Mouse (Mus musculus): ENCODE data around the gene Txnrd2. TPM values are rescaled to one million over a fixed set of nuclear protein-coding genes. Genes with fewer than 3 reads are reported as not detected.

Txnrd2 gene
- total RNA-seq, 4 experiments from 2014 or later = 16.5 to 22.7 (median 19.1) TPM

GRCm38 (mm10) chr16:18393595-18393994 is 32.6 kb upstream of the Txnrd2 start:
- DNase-seq (ENCODE audit: low spot score in 2 of 2) = no peak

DNA sequence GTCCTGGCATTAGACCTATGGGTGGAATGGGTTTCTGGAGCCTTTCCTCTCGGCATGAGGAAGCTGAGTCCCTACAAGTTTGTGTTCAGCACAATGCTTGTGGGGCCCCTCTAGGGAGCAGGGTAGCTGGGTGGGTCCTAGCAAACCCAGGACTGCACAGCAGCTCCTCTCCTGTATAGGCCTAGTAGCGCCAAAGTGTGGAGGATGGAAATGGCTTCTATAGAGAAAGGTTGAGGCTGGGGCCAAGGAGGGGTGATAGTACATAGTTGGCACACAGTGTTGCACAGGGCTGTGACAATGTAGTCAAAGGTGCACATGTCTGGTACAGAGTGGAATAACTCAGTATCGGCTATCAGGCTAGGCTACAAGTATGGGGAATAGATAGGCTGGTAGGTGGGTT is 32.1 kb upstream of the Txnrd2 start:
- DNase-seq (ENCODE audit: low spot score in 2 of 2) = no peak

DNA sequence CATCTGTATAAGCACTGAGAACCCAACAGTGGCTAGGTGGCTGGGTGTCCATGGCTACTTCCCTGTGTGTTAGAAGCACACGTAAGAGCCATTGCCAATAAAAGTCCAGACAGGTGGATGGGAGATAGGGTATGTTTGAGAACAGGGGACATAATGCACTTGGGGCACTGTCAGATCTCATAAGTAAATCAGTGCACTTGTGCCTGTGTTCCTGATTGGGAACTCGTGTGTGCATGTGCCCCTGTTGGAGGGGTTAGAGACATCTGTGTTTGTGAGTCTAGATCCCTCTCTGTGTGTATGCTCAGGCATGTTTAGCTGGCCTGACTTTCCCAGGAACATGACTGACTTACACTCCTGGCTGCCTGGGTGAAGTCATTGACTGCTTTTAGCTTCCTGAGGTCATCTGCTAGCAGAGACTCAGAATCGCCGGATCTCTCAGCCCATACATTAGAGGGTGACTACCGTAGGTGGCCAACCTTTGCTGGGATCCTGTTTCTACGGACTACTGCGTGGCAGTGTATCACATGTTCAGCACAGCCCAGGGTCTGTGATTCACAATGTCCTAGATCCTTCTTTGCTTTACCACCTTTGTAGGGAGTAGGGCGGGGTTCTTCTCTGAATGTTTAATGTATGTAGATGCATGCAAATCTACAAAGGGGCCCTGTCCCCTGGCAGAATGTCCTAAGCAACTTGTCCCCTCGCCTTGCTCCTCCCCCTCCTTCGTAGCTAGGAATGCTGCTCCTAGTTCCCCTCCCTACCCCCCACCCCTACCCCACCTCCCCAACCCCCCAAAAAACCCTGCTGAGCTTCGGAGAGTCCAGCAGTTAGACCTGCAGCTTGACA is 31.2 kb upstream of the Txnrd2 start:
- DNase-seq (ENCODE audit: low spot score in 2 of 2) = no peak

- no peak for DNase-seq (ENCODE audit: low spot score in 2 of 2)
Measured at GRCm38 (mm10) chr16:18395620-18396036, 30.6 kb upstream of the Txnrd2 start.

- no peak for DNase-seq (ENCODE audit: low spot score in 2 of 2)
Measured at GRCm38 (mm10) chr16:18396201-18396600, 30.0 kb upstream of the Txnrd2 start.

DNA sequence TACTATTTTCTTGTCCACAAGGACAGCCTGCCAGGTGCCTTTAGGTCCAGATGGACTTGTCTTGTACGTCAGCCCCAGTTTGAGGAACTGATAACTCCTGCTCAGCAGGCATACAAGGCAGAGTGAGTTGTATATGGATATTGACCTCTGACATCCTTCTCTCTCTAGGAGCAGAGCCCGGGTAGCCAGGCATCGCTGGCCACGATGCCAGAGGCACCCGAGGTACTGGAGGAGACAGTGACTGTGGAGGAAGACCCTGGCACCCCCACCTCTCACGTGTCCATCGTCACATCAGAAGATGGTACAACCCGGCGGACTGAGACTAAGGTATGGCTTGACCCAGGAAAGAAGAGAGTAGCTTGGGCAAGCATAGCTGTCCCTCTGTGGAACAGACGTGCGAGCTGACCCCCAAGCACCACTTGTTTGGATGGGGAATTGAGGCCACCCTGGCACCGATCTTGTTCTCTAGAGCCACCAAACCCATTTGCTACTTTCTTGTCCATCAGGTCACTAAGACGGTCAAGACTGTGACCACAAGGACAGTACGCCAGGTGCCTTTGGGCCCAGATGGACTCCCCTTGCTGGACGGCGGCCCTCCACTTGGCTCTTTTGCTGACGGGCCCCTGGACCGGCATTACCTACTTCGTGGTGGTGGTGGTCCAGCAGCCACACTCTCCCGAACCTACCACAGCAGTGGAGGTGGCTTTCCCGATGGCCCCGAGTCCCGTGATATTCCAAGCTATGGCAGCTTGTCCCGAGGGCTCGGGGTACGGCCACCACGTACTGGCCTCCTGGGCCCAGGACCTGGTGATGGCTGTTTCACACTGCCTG is 29.2 kb upstream of the Txnrd2 start:
- DNase-seq (ENCODE audit: low spot score in 2 of 2) = no peak

DNA sequence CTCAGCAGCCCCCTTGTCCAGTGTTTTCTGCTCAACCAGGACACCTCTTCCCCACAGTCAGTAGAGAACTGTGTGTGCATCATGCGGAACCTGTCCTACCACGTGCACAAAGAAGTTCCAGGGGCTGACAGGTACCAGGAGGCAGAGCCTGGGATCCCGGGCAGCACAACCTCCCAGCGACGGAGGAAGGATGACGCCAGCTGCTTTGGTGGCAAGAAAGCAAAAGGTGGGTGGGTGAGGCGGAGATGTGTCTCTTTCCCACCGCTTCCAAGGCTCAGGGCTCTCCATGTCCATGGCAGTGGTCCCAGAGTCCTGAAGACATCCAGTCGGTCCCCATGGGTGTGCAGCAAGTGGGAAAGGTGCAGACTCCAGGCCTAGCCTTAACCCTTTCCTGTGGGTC is 26.2 kb upstream of the Txnrd2 start:
- DNase-seq (ENCODE audit: low spot score in 2 of 2) = no peak

- no peak for DNase-seq (ENCODE audit: low spot score in 2 of 2)
Measured at GRCm38 (mm10) chr16:18400472-18401216, 25.5 kb upstream of the Txnrd2 start.

GRCm38 (mm10) chr16:18403285-18403684 is 22.9 kb upstream of the Txnrd2 start:
- no peak for DNase-seq (ENCODE audit: low spot score in 2 of 2)

DNA sequence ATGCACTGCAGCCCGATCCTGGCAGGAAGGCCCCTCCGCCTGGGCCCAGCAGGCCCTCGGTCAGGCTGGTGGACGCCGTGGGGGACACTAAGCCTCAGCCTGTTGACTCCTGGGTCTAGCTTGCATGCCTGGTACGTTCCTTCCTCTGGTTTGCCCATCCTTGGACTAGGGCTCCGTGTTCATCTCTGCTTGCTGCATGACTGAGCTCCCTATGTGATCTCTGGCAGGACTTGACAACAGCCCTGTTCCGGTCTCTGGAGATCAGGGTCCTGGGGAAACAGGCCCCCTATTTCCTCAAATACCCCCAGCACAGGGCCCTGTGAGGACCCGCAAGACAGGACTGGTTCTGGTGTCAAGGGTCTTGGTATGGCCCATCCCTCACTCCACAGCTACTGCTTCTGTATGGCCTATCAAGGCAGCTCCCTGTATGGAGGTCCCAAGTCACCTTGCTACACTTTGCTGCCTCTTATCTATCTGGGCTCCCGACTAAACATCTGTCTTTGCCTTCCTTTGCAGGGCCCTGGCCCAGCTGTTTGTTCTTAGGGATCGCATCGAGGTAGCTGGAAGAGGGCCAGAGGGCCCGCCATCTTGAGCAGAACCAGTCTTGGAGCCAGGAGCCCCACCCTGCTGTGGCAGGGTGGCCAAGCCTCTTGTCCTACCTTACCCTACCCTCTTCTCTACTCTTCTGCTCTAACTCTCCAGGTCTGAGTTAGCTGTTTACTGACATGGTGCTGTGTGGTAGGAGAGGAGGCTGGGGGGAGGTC is 20.9 kb upstream of the Txnrd2 start:
- no peak for DNase-seq (ENCODE audit: low spot score in 2 of 2)

DNA sequence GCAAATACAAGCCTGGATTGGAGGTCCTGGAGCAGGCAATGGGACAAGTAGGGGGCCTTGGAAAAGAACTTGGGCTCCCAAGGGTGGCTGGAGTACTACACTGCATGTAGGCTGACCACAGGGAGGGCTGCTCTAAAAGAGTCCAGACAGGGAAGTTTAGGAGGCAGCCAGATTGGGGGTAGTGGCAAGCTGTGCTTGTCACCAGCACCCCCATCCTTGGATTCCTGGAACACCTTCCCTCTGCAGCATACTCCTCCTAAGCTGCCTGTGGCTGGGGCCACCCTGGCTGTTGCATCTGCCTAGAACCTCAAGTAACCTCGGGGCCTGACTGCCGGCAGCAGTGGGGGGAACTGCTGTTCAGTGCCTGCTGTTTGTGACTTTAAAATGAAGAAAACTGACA is 20.3 kb upstream of the Txnrd2 start:
- DNase-seq (ENCODE audit: low spot score in 2 of 2) = no peak

DNA sequence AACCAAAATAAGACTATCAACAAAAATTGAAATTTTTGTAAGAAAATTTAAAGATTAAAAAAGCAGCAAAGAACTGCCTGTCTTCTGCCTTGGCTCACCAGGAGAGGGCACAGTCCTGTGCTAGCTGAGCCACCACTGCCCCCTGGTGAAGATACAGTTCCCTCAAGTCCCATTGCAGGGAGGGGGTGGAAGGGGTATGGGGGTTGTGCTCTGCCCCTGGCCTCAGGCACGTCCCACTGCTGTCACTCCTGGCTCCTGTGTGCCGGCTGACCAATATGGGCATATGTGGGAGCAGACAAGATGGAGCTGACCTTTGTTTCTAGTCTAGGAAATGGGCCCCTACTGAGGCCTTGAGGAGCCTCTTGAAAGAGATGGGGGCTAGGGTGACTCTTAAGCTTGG is 19.9 kb upstream of the Txnrd2 start:
- DNase-seq (ENCODE audit: low spot score in 2 of 2) = no peak

- no peak for DNase-seq (ENCODE audit: low spot score in 2 of 2)
Measured at GRCm38 (mm10) chr16:18407912-18408311, 18.3 kb upstream of the Txnrd2 start.

- no peak for DNase-seq (ENCODE audit: low spot score in 2 of 2)
Measured at GRCm38 (mm10) chr16:18409776-18410175, 16.4 kb upstream of the Txnrd2 start.

DNA sequence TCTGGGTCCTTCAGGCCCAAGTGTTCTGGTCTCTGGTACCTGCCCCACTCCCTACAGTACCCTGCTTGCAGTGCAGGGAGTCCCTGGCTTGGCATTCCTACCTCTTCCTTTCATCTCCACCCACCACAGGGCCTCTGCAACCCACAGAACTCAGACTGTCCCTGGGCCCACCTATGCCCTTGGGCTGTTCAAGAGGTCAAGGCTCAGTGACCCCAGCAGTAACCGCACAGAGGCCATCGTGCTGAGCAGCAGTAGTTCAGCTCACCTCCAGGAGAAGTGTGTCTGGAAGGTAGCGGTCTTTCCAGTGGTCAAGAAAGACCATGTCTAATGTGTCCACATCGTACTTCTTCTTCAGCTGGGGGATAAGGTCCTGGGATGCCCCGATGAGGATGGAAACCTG is 15.8 kb upstream of the Txnrd2 start:
- DNase-seq (ENCODE audit: low spot score in 2 of 2) = no peak

GRCm38 (mm10) chr16:18411026-18411649 is 15.0 kb upstream of the Txnrd2 start:
- no peak for DNase-seq (ENCODE audit: low spot score in 2 of 2)

GRCm38 (mm10) chr16:18411802-18412476 is 14.2 kb upstream of the Txnrd2 start:
- DNase-seq (ENCODE audit: low spot score in 2 of 2) = no peak

- no peak for DNase-seq (ENCODE audit: low spot score in 2 of 2)
Measured at GRCm38 (mm10) chr16:18413032-18413816, 13.0 kb upstream of the Txnrd2 start.

DNA sequence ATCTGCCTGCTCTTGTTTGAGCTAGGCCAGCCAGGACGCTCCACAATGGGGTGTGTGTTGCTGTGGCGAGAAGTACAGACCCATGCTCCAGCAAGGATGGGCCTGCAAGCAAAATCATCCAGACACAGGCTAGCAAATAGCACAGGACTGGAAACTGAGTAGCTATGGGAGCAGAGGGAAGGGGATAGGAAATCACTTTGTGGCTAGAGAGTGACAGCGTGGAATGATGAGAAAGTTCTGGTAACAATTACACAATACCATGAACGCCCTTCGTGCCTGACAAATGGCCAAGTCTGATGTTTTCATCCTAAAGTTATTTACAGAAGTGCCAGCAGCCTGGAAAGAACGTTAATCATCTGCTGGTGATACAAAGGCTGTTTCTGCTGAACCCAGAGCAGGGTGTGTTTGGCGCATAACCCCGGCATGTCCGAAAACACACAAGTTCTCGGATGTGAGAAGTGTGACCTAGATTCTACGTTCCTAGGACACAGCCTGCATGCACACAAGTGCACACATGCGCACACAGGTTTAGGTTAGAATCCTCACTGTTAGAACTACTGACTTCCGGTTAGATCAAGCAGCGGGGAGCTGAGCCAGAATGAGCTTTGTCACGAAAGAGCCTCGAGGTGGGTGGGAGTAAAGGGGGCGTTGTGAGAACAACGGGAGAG is 10.0 kb upstream of the Txnrd2 start:
- peak in 1 of 2 experiments; percentile 75 for DNase-seq (ENCODE audit: low spot score in 2 of 2)

Measured in left cerebral cortex, adult 8-10 months (tissue).